Mouse (Mus musculus): ENCODE results near the gene Lrpap1.

DNA sequence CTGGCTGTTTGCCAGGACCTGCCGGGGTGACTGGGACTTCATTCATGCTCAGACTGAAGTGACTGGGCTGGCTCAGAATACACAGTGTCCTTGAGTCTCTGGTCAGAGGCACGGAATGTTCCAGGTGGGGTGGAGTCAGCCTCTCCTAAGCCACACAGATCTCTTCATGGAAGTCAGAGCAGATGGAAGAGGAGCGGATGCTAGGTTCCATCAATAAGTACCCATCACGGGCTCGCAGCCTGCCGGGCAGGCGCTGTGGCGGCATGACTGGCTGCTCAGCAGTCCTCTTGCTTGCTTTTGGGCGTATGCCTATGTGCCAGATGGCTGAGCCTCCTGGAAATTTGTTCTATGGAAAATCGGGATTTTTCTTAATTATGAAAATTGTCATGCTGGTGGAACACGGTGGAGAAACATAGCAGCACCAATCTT lies 32.6 kb upstream of the Lrpap1 start:
- no peak for TF ChIP-seq POLR2A (IDR thresholded peaks at IDR 0.05; ENCODE audit: low read depth, low read length)
- no peak for TF ChIP-seq CTCF (IDR thresholded peaks at IDR 0.05; ENCODE audit: extremely low read depth, insufficient read length, insufficient replicate concordance, low read depth, low read length)
